31 mouse cellular contexts compared by ENCODE assay signal in the genomic region with DNA sequence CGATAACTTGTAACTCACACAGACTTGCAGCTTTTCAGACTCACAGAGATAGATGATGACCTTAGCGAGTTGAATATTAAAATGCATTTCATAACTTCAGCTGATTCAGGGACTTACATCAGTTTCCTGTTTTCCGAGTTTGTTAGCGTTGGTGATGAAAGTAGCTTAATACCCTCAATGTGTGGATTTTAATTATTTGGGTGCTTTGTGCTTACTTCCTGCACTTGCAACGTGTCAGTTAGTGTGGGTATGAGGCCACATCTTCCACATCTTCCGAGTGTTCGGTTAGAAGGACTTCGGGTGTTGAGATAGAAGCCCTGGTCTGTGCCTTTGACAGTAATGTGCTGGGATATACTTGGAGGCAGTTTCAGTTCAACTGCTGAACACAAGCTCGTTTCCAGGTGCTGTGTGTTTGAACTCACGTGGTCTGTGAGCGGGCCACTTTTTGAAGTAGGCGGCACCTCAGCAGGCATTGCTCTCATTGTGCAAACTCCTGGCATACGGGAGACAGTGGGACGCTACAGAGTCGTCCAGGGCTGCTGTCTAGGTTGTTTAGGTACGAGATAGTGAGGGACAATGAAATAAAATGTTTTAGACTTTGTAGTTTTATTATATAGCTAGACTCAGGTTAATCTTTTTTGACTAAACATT. TPM values are rescaled to one million over a fixed set of nuclear protein-coding genes. Genes with fewer than 3 reads are reported as not detected.
A peak's percentile ranks its signal among the peaks of the same experiment; 100 is the strongest.
DNase-seq lines count a peak whose midpoint lies in the region; ATAC-seq lines count a peak whose summit lies in the region.
"Had no signal": no experiment of that assay in that cellular context is flagged by ENCODE, and none has a peak within 500 bp of the region (broad histone marks: within the 10 kb centered on the region; RNA-seq: fewer than 3 reads in every experiment).

No protein-coding gene starts in this region.

- peak overlapping the region; percentile 33; the same call in 1 of the 2 replicates for H3K27ac ChIP-seq in brown adipose tissue, adult 24 weeks (replicated peaks; ENCODE audit: low read depth, low read length)
- H3K27ac ChIP-seq in midbrain, embryonic 13.5 days: 0 out of 2 replicates have a peak overlapping the region, but pooled peaks have one; percentile 1
- H3K27ac ChIP-seq: forebrain, embryonic 10.5 days; heart, embryonic 10.5 days; kidney, postnatal 0 days; limb, embryonic 13.5 days; liver, embryonic 12.5 days had no signal

- H3K9me3 ChIP-seq in midbrain, embryonic 13.5 days: no peaks in the 10 kb centered on the region
- H3K9me3 ChIP-seq: embryonic facial prominence, embryonic 12.5 days; forebrain, embryonic 10.5 days; G1E; heart, embryonic 10.5 days; heart, embryonic 15.5 days; hindbrain, embryonic 13.5 days; limb, embryonic 13.5 days; liver, embryonic 12.5 days; midbrain, embryonic 12.5 days; neural tube, embryonic 13.5 days had no signal

- H3K4me2 ChIP-seq in midbrain, embryonic 13.5 days (replicated peaks): no peak overlapping the region
- H3K4me2 ChIP-seq: embryonic facial prominence, embryonic 12.5 days; heart, embryonic 15.5 days; hindbrain, embryonic 13.5 days; limb, embryonic 13.5 days; liver, embryonic 12.5 days; neural tube, embryonic 13.5 days had no signal

- no peak overlapping the region for H3K4me3 ChIP-seq in brown adipose tissue, adult 24 weeks (ENCODE audit: insufficient read depth, low read depth, low read length)
- H3K4me3 ChIP-seq in midbrain, embryonic 13.5 days (replicated peaks): no peak overlapping the region
- H3K4me3 ChIP-seq: embryonic facial prominence, embryonic 12.5 days; forebrain, embryonic 10.5 days; heart, embryonic 10.5 days; heart, embryonic 15.5 days; hindbrain, embryonic 13.5 days; limb, embryonic 13.5 days; liver, embryonic 12.5 days; midbrain, embryonic 12.5 days; myocyte; neural tube, embryonic 13.5 days had no signal

- 65% methylated on average over 16 of the region's 16 CpGs for WGBS in midbrain, embryonic 13.5 days

- no peak for ATAC-seq in midbrain, embryonic 13.5 days
- ATAC-seq: intestine, embryonic 16.5 days; liver, embryonic 12.5 days; liver, postnatal 0 days had no signal

- H3K27me3 ChIP-seq in midbrain, embryonic 13.5 days: 0 out of 2 replicates have a peak, but pooled peaks cover 2% of the 10 kb centered on the region
- H3K27me3 ChIP-seq: embryonic facial prominence, embryonic 12.5 days; hindbrain, embryonic 13.5 days; limb, embryonic 13.5 days; liver, embryonic 12.5 days; midbrain, embryonic 12.5 days; neural tube, embryonic 13.5 days had no signal

- peak; percentile 13 to 25 for DNase-seq in thymus, postnatal 36 days
- DNase-seq in thymus, adult 18-20 months: no peak
- peak; percentile 41 for DNase-seq in thymus, postnatal 4 days
- DNase-seq in cerebellum, adult 9-11 months: no peak
- no peak for DNase-seq in liver
- no peak for DNase-seq in spleen, adult 18-20 months
- DNase-seq: adrenal gland, postnatal 14 days; cerebellum, adult 2 months; cerebellum, postnatal 36 days; gastrocnemius, adult 2 months; heart, postnatal 4 days; kidney, adult 8-10 months; kidney, postnatal 4 days; liver, postnatal 0 days; lung, postnatal 36 days; right cerebral cortex, postnatal 4 days had no signal

- no peak overlapping the region for H3K9ac ChIP-seq in midbrain, embryonic 13.5 days (replicated peaks)
- H3K9ac ChIP-seq: embryonic facial prominence, embryonic 12.5 days; heart, embryonic 15.5 days; hindbrain, embryonic 13.5 days; limb, embryonic 13.5 days; liver, embryonic 12.5 days; liver, postnatal 0 days; midbrain, embryonic 12.5 days; neural tube, embryonic 13.5 days had no signal

- peaks cover 5% of the 10 kb centered on the region; the same call in 1 of the 2 replicates for H3K4me1 ChIP-seq in brown adipose tissue, adult 24 weeks (ENCODE audit: control insufficient read depth, insufficient read depth, insufficient read length, low read length)
- peaks cover 37% of the 10 kb centered on the region for H3K4me1 ChIP-seq in midbrain, embryonic 13.5 days (replicated peaks)
- H3K4me1 ChIP-seq: limb, embryonic 13.5 days had no signal

- peaks cover 8% of the 10 kb centered on the region; the same call in 1 of the 2 replicates for H3K36me3 ChIP-seq in midbrain, embryonic 13.5 days
- H3K36me3 ChIP-seq: heart, embryonic 15.5 days had no signal

RNA-seq across cellular contexts. Expression of a gene that starts 11.5 kb away (rescaled TPM):
- 9.9 and 10.1 TPM in 2 replicates for polyA plus RNA-seq in brown adipose tissue, adult 24 weeks (2012; ENCODE audit: insufficient read depth, insufficient read length, missing spikeins)
- polyA plus RNA-seq in midbrain, embryonic 13.5 days (2015; fragmentation: Nextera tagmentation; extraction: Ambion mirVana): 22.4 and 23.0 TPM in 2 replicates

Comparison
In these comparisons a context has a peak if more than half of its experiments do, and no peak if none do; other contexts are left out.
1. DNase-seq: peak in thymus, postnatal 36 days (2 of 2) and thymus, postnatal 4 days (single experiment); none in thymus, adult 18-20 months (0 of 2), cerebellum, adult 9-11 months (single experiment), liver (single experiment) and spleen, adult 18-20 months (0 of 2).